Mouse (Mus musculus) intestine, postnatal 0 days (tissue): Measurements from ENCODE around the gene Dcakd. TPM values are rescaled to one million over a fixed set of nuclear protein-coding genes. Genes with fewer than 3 reads are reported as not detected.

Experiments used
- ATAC-seq: fragments of 200-750 bp; cut with Nextera tagmentation; 2 replicates; pipeline ENCODE4 v1.8.0; 2017; ENCODE audit warnings: mild to moderate bottlenecking, moderate TSS enrichment, moderate library complexity
- H3K27ac ChIP-seq: fragments of 300-500 bp; sonication (generic); 2 replicates; pipeline ENCODE4 v1.5.1; 2014; ENCODE audit warnings: mild to moderate bottlenecking, low read depth, low read length, moderate library complexity
- H3K27me3 ChIP-seq: fragments of 300-500 bp; sonication (generic); replicated peaks from 2 replicates; pipeline ENCODE4 v1.6.1; 2014; ENCODE audit warnings: low read length, mixed read lengths; ENCODE audit not compliant: control insufficient read depth, insufficient read depth
- H3K36me3 ChIP-seq: fragments of 300-500 bp; sonication (generic); 2 replicates; pipeline ENCODE4 v1.6.1; 2014; ENCODE audit warnings: mild to moderate bottlenecking, moderate library complexity; ENCODE audit not compliant: control insufficient read depth, insufficient read depth
- H3K4me1 ChIP-seq: fragments of 300-500 bp; sonication (generic); replicated peaks from 2 replicates; pipeline ENCODE4 v1.6.1; 2014; ENCODE audit warnings: antibody characterized with exemption, low read length, mixed read lengths; ENCODE audit not compliant: control insufficient read depth, insufficient read depth
- H3K4me2 ChIP-seq: fragments of 300-500 bp; sonication (generic); replicated peaks from 2 replicates; pipeline ENCODE4 v1.6.1; 2014; ENCODE audit warnings: low read depth, mild to moderate bottlenecking, moderate library complexity
- H3K4me3 ChIP-seq: fragments of 300-500 bp; sonication (generic); 2 replicates; pipeline ENCODE4 v1.5.1; 2014; ENCODE audit warnings: low read depth, low read length
- H3K9ac ChIP-seq: fragments of 300-500 bp; sonication (generic); 2 replicates; pipeline ENCODE4 v1.6.1; 2014; ENCODE audit warnings: mild to moderate bottlenecking, low read depth, low read length
- H3K9me3 ChIP-seq: fragments of 300-500 bp; sonication (generic); 2 replicates; pipeline ENCODE4 v1.6.1; 2016; ENCODE audit warnings: mixed run types; ENCODE audit not compliant: control insufficient read depth
- CTCF ChIP-seq: sonication (generic); IDR thresholded peaks from 2 replicates; pipeline ENCODE4 v1.5.1; 2016; ENCODE audit warnings: low read depth, mild to moderate bottlenecking, control low read depth, antibody characterized with exemption, moderate library complexity
- WGBS: fragments of 180-500 bp; shearing (Covaris S2); extraction: QIAGEN DNeasy Blood & Tissue Kit; methylation state at CpG from one replicate; pipeline ENCODE4 v1.1.7; 2014; 5-methylcytosine and 5-hydroxymethylcytosine counted together
- polyA plus RNA-seq: library from polyadenylated mRNA; unstranded; fragments of >200 nt; fragmentation: Nextera tagmentation; extraction: Ambion mirVana; gene quantifications from 2 replicates; pipeline ENCODE4 v1.2.1, GENCODE M21; 2015

Gene Dcakd
- polyA plus RNA-seq, 1 experiment from 2014 or later: 45.9 TPM

DNA sequence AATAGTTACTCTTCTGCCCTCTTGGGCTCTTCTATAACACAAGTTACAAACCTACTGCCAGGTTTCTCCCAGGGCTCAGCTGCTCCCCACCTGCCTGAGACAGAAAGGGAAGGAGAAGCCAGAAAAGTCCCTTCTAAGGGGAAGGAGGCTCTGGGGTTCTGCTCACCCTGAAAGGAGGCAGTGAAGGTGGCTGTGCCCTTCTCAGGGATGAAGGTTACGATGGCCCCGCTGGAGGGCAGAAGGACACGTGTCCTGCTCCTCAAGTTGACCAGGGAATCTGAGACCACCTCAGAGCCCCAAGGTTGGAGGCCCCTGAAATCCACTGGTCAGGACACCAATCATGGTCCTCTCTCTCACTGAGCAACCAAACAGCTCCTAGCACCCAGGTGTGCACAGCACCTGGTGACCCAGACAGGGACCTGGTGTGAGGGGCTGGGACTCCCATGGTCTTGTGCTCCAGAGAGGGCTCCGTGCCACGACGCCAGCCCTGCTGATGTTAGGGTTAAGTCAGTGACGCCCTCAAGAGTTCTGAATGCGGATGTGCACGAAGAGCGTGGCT, 42.3 kb upstream of the Dcakd start:
- no peak overlapping the region for H3K4me3 ChIP-seq
- H3K4me1 ChIP-seq: no peaks in the 10 kb centered on the region
- WGBS: 92% methylated on average over 10 of the region's 10 CpGs
- H3K9me3 ChIP-seq: no peaks in the 10 kb centered on the region
- no peak for ATAC-seq
- H3K4me2 ChIP-seq: no peak overlapping the region
- TF ChIP-seq CTCF: no peak
- no peak overlapping the region for H3K9ac ChIP-seq
- H3K27me3 ChIP-seq: no peaks in the 10 kb centered on the region
- peaks cover 51% of the 10 kb centered on the region for H3K36me3 ChIP-seq
- no peak overlapping the region for H3K27ac ChIP-seq

- peaks cover 56% of the 10 kb centered on the region for H3K36me3 ChIP-seq
- no peak overlapping the region for H3K9ac ChIP-seq
Observed at GRCm38 (mm10) chr11:103069731-103070130, 41.6 kb upstream of the Dcakd start.

GRCm38 (mm10) chr11:103068884-103069283, 40.8 kb upstream of the Dcakd start:
- no peak for TF ChIP-seq CTCF
- Histone ChIP-seq H3K27me3 (no peaks in the 10 kb centered on the region), H3K4me3 (no peak overlapping the region), H3K4me1 (no peaks in the 10 kb centered on the region), H3K36me3 (peaks cover 64% of the 10 kb centered on the region), H3K27ac (no peak overlapping the region), H3K4me2 (no peak overlapping the region), H3K9ac (no peak overlapping the region), H3K9me3 (no peaks in the 10 kb centered on the region)
- WGBS: 94% methylated on average over 11 of the region's 11 CpGs
- no peak for ATAC-seq

More at GRCm38 (mm10) chr11:103069731-103070130, 41.6 kb upstream of the Dcakd start:
- Histone ChIP-seq H3K4me2 (no peak overlapping the region), H3K27me3 (no peaks in the 10 kb centered on the region), H3K27ac (no peak overlapping the region), H3K4me1 (no peaks in the 10 kb centered on the region), H3K9me3 (no peaks in the 10 kb centered on the region), H3K4me3 (no peak overlapping the region)
- WGBS: 96% methylated on average over 2 of the region's 2 CpGs
- TF ChIP-seq CTCF: no peak
- no peak for ATAC-seq

DNA sequence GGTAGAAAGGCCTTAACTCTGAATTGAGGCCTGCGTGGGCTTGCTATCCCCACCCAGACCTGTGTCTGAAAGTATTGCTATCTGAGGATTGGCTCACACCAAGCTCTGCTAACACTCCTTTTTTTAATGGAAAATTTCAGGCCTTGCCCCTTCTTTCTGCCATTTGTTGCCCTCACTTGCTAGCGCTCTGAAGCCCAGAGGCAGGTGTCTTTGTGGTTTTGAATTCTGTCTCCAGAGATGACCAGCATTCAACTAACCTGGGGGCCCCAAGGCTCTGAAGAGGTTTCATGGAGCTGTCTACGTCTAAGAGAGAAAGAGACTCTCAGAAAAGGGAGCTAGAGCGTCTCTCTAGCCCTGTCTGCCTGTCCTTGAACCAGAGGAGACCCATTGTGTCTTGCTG, 40.1 kb upstream of the Dcakd start:
- Histone ChIP-seq H3K4me3 (no peak overlapping the region), H3K36me3 (peaks cover 70% of the 10 kb centered on the region), H3K4me1 (no peaks in the 10 kb centered on the region), H3K27me3 (no peaks in the 10 kb centered on the region), H3K4me2 (no peak overlapping the region), H3K9ac (no peak overlapping the region), H3K9me3 (no peaks in the 10 kb centered on the region), H3K27ac (no peak overlapping the region)
- no peak for TF ChIP-seq CTCF
- WGBS: 92% methylated on average over 4 of the region's 4 CpGs
- ATAC-seq: no peak

GRCm38 (mm10) chr11:103067457-103068001, 39.4 kb upstream of the Dcakd start:
- no peak overlapping the region for H3K4me3 ChIP-seq
- no peaks in the 10 kb centered on the region for H3K27me3 ChIP-seq
- no peak for ATAC-seq
- H3K4me1 ChIP-seq: no peaks in the 10 kb centered on the region
- H3K9ac ChIP-seq: no peak overlapping the region
- no peaks in the 10 kb centered on the region for H3K9me3 ChIP-seq
- 70% methylated on average over 8 of the region's 8 CpGs for WGBS
- no peak overlapping the region for H3K4me2 ChIP-seq
- peaks cover 76% of the 10 kb centered on the region for H3K36me3 ChIP-seq
- no peak for TF ChIP-seq CTCF
- H3K27ac ChIP-seq: no peak overlapping the region

DNA sequence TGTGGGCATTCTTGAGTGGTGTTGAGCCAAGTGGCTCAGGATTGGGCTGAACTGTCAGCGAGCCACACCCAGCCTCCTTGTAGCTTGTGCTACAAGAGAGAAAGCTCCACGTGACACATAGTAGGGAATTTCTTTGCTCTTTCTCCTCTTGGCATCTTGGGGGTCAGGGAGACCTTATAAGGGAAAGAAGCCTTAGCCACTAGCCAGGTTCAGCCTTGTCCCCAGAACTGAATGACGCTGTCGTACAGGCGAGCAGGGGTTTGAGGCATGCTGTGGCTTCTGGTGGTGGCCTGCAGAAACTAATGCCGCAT, 38.9 kb upstream of the Dcakd start:
- WGBS: 91% methylated on average over 6 of the region's 6 CpGs
- no peak for TF ChIP-seq CTCF
- Histone ChIP-seq H3K27me3 (no peaks in the 10 kb centered on the region), H3K4me1 (no peaks in the 10 kb centered on the region), H3K9ac (no peak overlapping the region), H3K36me3 (peaks cover 79% of the 10 kb centered on the region), H3K9me3 (no peaks in the 10 kb centered on the region), H3K4me2 (no peak overlapping the region), H3K4me3 (no peak overlapping the region), H3K27ac (no peak overlapping the region)
- ATAC-seq: no peak
